Mouse (Mus musculus) Patski (cell line): ENCODE measurements around the gene Tead1. TPM values are rescaled to one million over a fixed set of nuclear protein-coding genes. Genes with fewer than 3 reads are reported as not detected.
A peak's percentile ranks its signal among the peaks of the same experiment; 100 is the strongest.
"Not testable (repeated sequence)": the region's sequence is repeated elsewhere in the genome, so short reads cannot be mapped to it uniquely, and the experiment has no call there.

Source experiments
- ATAC-seq: fragments of 100-300 bp; one replicate; pipeline ENCODE4 v1.8.0; 2021
- CTCF ChIA-PET: fragments of 350-600 bp; sonication (Branson Sonifier 250); formaldehyde crosslinking; loops from one replicate; lab custom pipeline; 2022; ENCODE audit warnings: inconsistent platforms; lab: Charles Lee
- POLR2A ChIA-PET: fragments of 350-600 bp; sonication (Branson Sonifier 250); formaldehyde crosslinking; loops from one replicate; lab custom pipeline; 2022; ENCODE audit warnings: antibody characterized with exemption, inconsistent platforms; lab: Charles Lee
- DNase-seq: peaks from one replicate; pipeline ENCODE4 v3.0.0-alpha.2; 2011; ENCODE audit warnings: low read depth, low spot score
- H3K27me3 ChIP-seq: fragments of 371-371 bp; one replicate; pipeline ENCODE4 v1.5.1; 2021
- CTCF ChIP-seq: fragments of 100-300 bp; IDR thresholded peaks from one replicate; pipeline ENCODE4 v1.5.1; 2021
- in situ Hi-C: fragments of 300-500 bp; cut with MboI; formaldehyde crosslinking; loops from 3 replicates; pipeline ENCODE4 v1.11.1; 2018; ENCODE audit warnings: low pct_unique_long_range_greater_than_20kb, mixed read lengths
- polyA plus RNA-seq: library from polyadenylated mRNA; unstranded; gene quantifications from one replicate; pipeline ENCODE4 v1.2.3, GENCODE M21; 2021

The Tead1 gene
- polyA plus RNA-seq, 1 experiment from 2014 or later, result 56.4 TPM

DNA sequence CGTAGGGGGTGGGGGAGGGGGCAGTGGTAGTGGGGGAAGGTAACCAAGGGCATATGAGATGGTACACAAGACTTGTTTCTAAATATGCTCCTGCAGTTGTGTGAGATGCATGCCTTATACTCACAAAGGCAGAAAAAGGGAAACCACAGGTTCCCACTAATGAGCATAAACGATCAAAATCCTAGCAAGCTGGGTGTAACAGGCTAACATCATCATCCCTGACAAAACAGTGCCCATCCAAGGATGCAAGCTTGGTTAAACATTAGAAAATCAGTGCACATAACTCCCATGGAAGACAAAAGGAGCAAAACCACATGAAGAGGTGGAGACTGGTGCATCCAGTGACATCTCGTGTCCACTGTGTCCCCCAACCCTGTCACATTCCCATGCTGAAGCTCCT is 233.9 kb downstream of the Tead1 start:
- no peak for TF ChIP-seq CTCF
- ChIA-PET CTCF (interaction anchor here (1.3 kb wide), 2 partner anchors 19 to 38 kb away, joined by 3 read pairs; no protein-coding TSS in a partner anchor), POLR2A (interaction anchor here (0.6 kb wide), 1 partner anchor 32 kb away, joined by 3 read pairs; no protein-coding TSS in a partner anchor)
- ATAC-seq (peak; percentile 86), DNase-seq (peak; percentile 82)
- in situ Hi-C loops, result loop anchor here (5.0 kb wide), 1 partner anchor 339 kb away; no protein-coding TSS in a partner anchor
- no peaks in the 10 kb centered on the region for H3K27me3 ChIP-seq

- DNase-seq, result no peak
- no peaks in the 10 kb centered on the region for H3K27me3 ChIP-seq
- ChIA-PET POLR2A (no interaction called here), CTCF (no interaction called here)
- TF ChIP-seq CTCF, result no peak
- no peak for ATAC-seq
- in situ Hi-C loops, result no loop called here
Measured at GRCm38 (mm10) chr7:112915571-112915970, 236.5 kb downstream of the Tead1 start.

GRCm38 (mm10) chr7:112917613-112918278 is 238.6 kb downstream of the Tead1 start:
- no peaks in the 10 kb centered on the region for H3K27me3 ChIP-seq
- no peak for TF ChIP-seq CTCF
- POLR2A ChIA-PET, result no interaction called here
- ATAC-seq, result no peak
- in situ Hi-C loops, result no loop called here
- DNase-seq, result no peak
- CTCF ChIA-PET, result interaction anchor here (0.9 to 1.1 kb wide), 2 partner anchors 213 to 217 kb away, joined by 3 read pairs; no protein-coding TSS in a partner anchor

DNA sequence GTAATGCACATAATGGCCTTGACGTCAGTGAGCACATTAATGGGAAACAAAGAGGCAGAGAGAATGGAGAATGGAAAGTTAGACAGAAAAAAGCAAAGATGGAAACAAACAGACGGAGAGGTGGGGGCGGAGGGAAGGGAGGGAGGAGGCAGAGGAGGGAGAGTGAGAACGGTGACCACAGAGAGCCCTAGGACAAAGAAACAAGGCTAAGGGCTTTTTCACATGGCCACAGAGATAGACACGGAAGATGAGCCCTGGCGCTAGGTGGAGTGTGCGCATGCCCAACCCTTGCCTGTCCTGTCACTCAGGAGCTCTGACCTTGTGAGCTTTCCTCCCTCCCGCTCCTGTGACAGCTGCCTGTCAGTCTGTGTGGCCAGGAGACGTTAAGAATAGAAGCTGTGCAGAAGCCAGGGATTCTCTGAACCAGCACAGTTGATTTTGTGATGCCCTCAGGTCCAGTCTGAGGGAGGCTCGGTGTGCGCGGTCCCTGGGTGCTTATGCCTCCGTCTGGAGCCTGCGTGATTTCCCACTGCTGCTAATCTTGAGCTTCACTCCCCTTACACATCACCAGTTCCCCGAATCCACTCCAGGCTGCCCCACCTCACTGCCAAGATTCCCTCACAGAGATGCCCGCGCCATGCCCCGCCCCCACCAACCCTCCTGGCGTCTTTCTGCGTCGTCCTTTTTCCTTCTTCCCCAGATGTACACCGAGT is 239.3 kb downstream of the Tead1 start:
- no peak for DNase-seq
- H3K27me3 ChIP-seq, result no peaks in the 10 kb centered on the region
- no peak for TF ChIP-seq CTCF
- no peak for ATAC-seq
- POLR2A ChIA-PET, result interaction anchor here (0.6 kb wide), 2 partner anchors 22 to 173 kb away, joined by 3 to 6 read pairs; no protein-coding TSS in a partner anchor
- in situ Hi-C loops, result no loop called here
- CTCF ChIA-PET, result interaction anchor here (1.1 to 1.4 kb wide), 3 partner anchors 213 to 541 kb away, joined by 3 to 4 read pairs (median 4); no protein-coding TSS in a partner anchor

DNA sequence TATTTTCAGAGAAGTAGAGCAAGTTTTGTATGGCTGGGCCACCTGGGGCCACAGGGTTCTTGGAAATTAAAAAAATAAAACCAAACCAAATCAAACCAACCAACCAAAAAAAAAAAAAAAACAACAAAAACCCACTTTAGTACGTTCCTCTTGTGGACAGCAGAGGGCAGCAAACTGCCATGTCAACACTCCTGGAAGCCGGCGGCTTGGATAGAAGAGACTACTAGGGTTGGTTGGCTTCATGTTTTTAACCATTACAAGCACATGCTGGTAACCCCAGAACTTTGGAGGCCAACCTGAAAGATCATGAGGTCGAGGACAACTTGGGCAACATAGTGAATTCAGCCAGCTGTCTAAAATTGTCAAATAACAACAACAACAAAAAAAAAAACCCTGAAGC is 240.7 kb downstream of the Tead1 start:
- DNase-seq, result no peak
- in situ Hi-C loops, result loop anchor here (5.0 kb wide), 2 partner anchors 127 to 207 kb away; no protein-coding TSS in a partner anchor
- no peak for ATAC-seq
- TF ChIP-seq CTCF, result peak; percentile 82
- no peaks in the 10 kb centered on the region for H3K27me3 ChIP-seq
- ChIA-PET POLR2A (interaction anchor here (2.6 kb wide), 1 partner anchor 212 kb away, joined by 14 read pairs; no protein-coding TSS in a partner anchor), CTCF (interaction anchor here (1.4 to 3.8 kb wide), 3 partner anchors 208 to 542 kb away, joined by 3 to 51 read pairs (median 4); no protein-coding TSS in a partner anchor)

DNA sequence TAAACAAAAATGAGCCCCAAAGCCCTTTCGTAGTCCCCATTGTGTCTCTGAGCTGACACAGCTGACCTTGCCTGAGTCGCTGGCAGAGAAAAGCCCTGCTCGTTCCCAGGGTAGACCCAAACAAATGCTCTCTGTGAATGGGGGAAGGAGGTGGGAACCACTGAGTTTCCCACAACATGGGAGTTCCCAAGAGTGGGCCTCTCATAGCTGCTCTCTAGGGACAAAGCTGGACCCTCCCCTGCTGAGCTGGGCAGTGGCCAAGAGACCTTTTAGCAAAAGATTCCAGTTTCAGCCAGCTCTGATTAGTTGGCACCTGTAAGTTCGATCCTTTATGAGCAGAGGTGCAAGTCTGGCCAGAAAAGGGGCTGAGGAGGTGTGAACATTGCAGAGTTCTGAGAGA is 243.7 kb downstream of the Tead1 start:
- in situ Hi-C loops, result loop anchor here (5.0 kb wide), 2 partner anchors 124 to 204 kb away; no protein-coding TSS in a partner anchor
- DNase-seq, result no peak
- ATAC-seq, result no peak
- no peak for TF ChIP-seq CTCF
- POLR2A ChIA-PET, result no interaction called here
- no peaks in the 10 kb centered on the region for H3K27me3 ChIP-seq
- CTCF ChIA-PET, result interaction anchor here (3.8 kb wide), 1 partner anchor 209 kb away, joined by 51 read pairs; no protein-coding TSS in a partner anchor

GRCm38 (mm10) chr7:112923712-112924111 is 244.6 kb downstream of the Tead1 start:
- in situ Hi-C loops, result loop anchor here (5.0 kb wide), 2 partner anchors 124 to 204 kb away; no protein-coding TSS in a partner anchor
- no peak for TF ChIP-seq CTCF
- CTCF ChIA-PET, result interaction anchor here (1.0 kb wide), 1 partner anchor 54 kb away, joined by 3 read pairs; no protein-coding TSS in a partner anchor
- DNase-seq (no peak), ATAC-seq (no peak)
- H3K27me3 ChIP-seq, result no peaks in the 10 kb centered on the region
- POLR2A ChIA-PET, result no interaction called here

DNA sequence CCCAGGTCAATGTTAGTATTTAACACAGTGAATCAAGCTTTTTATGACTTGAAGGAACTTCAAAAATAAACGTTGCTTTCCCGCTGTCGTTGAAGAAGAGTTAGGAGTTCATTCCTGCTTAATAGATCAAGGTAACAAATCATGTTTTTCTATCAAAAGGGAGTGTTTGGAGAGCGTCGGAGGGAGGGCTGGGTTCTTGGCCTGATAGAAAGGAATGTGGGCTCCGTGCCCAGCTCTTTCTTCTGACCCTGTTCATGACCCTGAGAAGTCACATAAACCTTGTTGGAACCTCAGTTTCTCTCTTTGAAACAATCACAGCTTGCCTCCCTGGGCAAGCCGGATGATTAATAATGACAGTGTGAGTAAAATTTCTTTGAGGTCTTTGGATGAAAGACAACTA is 251.6 kb downstream of the Tead1 start:
- ATAC-seq (no peak), DNase-seq (peak; percentile 67)
- ChIA-PET POLR2A (interaction anchor here (0.6 to 1.2 kb wide), 4 partner anchors 9 to 1089 kb away, joined by 3 to 4 read pairs (median 4); no protein-coding TSS in a partner anchor), CTCF (interaction anchor here (0.7 to 1.2 kb wide), 4 partner anchors 12 to 82 kb away, joined by 3 to 5 read pairs (median 3); no protein-coding TSS in a partner anchor)
- in situ Hi-C loops, result no loop called here
- H3K27me3 ChIP-seq, result no peaks in the 10 kb centered on the region
- TF ChIP-seq CTCF, result no peak

DNA sequence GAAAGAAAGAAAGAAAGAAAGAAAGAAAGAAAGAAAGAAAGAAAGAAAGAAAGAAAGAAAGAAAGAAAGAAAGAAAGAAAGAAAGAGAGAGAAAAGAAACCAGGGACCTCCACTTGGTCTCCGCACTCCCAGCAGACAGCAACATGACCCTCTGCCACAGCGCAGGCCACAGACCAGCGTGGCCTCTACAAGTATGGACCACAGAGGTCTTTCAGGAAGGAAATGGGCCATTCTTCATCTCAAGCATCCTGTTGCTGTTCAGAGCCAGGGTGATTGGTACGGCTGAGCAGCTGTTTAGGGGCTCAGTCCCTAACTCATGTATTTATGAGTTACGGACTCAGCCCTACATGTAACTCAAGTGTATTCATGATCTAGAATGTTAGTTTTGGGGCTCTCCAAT is 256.8 kb downstream of the Tead1 start:
- ATAC-seq, DNase-seq, POLR2A ChIA-PET, CTCF ChIA-PET, H3K27me3 ChIP-seq, in situ Hi-C loops: not testable (repeated sequence)

DNA sequence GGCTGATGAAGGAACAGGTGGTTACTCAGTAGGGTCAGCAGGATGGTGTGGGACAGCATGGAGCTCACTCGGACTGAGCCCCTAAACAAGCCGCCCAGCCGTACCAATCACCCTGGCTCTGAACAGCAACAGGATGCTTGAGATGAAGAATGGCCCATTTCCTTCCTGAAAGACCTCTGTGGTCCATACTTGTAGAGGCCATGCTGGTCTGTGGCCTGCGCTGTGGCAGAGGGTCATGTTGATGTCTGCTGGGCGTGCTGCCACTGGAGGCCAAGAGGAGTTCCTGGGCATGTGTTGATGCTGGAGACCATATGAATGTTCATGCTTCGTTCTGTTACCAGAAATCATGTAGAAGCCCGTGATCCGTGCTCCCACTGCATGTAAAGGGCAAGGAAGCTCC is 258.0 kb downstream of the Tead1 start:
- DNase-seq, result no peak
- in situ Hi-C loops, result no loop called here
- TF ChIP-seq CTCF, result no peak

More for the DNA sequence above, 258.0 kb downstream of the Tead1 start:
- ChIA-PET POLR2A (interaction anchor here (0.9 kb wide), 1 partner anchor 11 kb away, joined by 3 read pairs; no protein-coding TSS in a partner anchor), CTCF (no interaction called here)
- H3K27me3 ChIP-seq, result no peaks in the 10 kb centered on the region
- no peak for ATAC-seq
